Mouse (Mus musculus) lung, adult 2 months (tissue): ENCODE measurements at regions not wholly inside any gene's neighbourhood (a gene's known extent, or its start where the extent isn't known, plus 50 kb on each side); places are given as distances from the start of the nearest gene placed in this dataset.

ENCODE experiments used
- CTCF ChIP-seq: fragments of 200-500 bp; IDR thresholded peaks from 2 replicates; pipeline ENCODE4 v1.5.1; 2011; ENCODE audit warnings: mild to moderate bottlenecking, low read length, control low read depth; ENCODE audit not compliant: insufficient read depth
- POLR2A ChIP-seq: fragments of 200-500 bp; IDR thresholded peaks from 2 replicates; pipeline ENCODE4 v1.6.1; 2011; ENCODE audit warnings: low read depth, mild to moderate bottlenecking, control low read depth, low read length, borderline replicate concordance; ENCODE audit errors: extremely low read depth

- TF ChIP-seq CTCF: no peak
- no peak for TF ChIP-seq POLR2A
Observed at GRCm38 (mm10) chr11:43353030-43353429, 73.0 kb downstream of the Pttg1 start.
